Mouse (Mus musculus) cerebellum, adult 18-20 months (tissue): ENCODE data around the gene Gm21060.
"Not testable (repeated sequence)": the region's sequence is repeated elsewhere in the genome, so short reads cannot be mapped to it uniquely, and the experiment has no call there.

Source experiments
- DNase-seq, 2 experiments: peaks; one replicate each; pipeline ENCODE4 v3.0.0; 2021

Gm21060 gene

DNA sequence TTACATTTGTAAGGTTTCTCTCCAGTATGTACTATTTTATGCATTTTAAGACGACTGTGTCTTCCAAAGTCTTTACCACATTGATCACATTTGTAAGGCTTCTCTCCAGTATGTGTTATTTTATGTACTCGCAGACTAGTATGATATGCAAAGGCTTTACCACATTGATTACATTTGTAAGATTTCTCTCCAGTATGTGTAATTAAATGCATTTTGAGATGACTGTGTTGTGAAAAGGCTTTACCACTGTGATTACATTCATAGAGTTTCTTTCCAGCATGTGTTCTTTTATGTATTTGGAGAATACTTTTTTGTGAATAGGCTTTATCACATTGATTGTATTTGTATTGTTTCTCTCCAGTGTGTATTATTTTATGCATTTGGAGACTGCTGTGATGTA is at the start of gene Gm21060:
TSS of gene Gm21060 (minus strand) at position 101 of the 400 bp plus-strand sequence.
- DNase-seq: no peak

DNA sequence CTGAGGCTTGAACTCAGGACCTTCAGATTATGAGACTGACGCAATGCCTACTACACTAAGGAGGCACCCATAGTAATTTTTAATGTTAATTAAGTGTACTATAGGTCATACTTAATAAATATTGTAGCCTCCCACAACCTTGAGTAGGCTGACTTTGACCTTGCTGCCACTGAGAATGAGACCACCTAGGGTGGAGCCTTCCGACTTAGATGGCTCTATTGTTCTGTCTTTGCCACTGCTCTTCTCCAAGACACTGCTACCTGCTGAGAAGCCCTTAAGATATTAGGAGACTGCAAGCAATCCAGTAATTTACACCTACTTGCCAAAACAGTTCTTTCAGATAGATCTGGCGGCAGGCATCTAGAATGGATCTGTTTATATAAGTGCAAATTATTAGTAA is 24.0 kb upstream of the Gm21060 start:
- DNase-seq: not testable (repeated sequence)

DNA sequence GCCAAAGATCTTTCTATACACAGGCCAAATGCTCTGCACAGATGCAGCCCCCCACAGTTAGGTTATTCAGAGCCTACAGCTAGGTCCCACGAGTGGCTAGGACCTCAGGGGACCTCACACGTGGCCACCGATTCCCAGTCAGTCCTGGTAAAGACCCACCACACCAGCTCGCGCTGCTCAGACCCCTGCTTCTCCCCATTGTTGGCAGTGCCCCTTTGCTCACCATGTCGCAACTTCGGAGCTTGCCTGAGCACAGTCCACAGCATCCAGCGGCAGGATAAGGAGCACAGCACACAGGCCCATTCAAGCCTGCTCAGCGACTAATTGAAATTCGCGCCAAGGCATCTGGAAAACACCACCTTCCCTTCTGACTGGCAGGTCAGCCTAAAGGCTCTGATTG is 16.3 kb upstream of the Gm21060 start:
- DNase-seq: not testable (repeated sequence)

DNA sequence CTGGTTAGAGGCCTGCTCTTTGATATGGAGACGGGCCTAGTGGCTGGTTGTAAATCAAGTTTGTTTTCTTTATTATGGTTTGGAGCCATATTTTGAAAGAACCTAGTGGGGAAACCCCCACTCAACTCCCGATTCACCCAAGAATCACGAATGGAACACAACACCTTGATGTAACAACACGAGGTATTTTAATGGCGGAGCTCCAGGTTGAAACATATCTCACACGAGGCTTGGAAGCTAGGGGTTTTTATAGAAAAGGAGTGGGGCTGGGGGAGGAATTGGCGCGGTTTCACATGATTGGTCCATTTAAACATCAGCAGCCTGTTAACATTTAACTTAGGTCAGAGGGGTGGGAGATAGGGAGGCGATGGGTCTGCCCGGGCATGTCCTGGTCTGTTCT is 15.5 kb upstream of the Gm21060 start:
- not testable (repeated sequence) for DNase-seq

DNA sequence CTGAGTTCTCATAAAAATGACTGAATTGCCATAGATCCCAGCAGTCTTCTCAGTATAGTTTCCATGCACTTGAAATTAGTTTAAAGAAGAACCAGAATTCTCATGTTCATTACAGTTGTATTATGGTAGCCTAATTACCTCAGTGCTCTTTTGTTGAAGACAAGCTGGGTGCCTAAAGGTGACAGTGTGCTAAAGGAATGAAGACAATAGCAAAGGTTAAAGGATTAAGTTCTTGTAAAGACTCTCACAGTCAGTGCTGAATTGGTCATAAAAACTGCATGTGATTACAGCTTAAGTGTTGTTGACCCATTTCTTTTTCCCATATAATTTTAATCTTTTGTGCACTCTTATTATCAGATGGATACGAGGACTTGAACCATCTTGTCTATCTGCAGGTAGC is 11.2 kb upstream of the Gm21060 start:
- not testable (repeated sequence) for DNase-seq

DNA sequence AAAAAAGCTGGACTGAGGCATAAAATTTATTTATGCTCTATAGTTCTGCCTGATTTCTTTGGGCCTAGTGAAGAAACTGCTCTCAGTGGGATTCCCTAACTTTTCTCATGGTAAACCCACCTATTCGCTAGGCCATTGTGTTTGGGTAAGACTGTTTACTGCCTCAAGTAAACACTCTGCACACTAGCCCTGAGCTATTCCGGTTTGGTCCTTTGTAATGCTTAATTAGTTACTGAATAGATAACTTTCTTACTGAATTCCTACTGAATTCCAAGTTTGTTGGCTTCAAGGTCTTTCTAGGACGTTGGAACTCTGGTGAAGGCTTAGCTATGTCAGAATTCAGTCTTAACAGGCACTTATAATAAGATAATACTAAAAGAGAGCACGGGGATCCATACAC is 11.8 kb downstream of the Gm21060 start:
- not testable (repeated sequence) for DNase-seq

DNA sequence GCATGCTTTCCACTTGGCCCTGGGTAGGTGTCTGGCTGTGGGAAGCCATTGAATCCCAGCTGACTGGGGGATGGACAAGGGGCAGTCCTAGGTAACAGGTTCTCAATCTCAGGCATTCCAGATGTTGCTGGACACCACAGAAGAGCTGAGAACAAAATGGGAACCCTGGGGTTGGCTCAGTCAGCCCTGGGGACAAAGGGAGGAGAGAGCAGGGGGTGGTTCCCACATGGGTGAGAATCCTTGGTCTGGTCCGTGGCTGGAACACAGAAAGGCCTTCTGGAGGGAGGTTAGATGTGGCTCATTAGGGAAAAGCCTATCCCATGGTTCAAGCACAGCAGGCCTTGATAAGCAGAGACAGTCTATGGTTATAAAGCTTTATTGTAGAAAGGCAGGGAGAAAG is 13.3 kb downstream of the Gm21060 start:
- DNase-seq: no peak

DNA sequence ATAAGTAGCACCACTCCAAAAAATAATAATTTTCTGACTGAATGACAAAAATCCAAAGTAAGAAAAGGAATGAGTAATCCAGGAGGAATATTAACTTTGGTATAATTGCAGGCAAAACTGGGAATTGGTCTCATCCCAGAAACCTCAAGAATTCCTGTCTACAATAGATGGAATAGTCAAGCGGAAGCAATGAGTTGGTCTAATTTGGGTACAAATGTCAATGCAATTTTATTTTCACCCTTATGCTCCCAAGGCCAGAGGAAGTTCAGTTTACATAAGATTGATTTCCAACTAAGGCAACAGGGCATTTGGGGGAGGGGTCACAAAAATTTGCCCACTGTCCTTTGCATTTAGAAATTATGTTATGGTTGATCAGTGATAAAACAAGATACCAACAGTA is 21.4 kb downstream of the Gm21060 start:
- no peak for DNase-seq

DNA sequence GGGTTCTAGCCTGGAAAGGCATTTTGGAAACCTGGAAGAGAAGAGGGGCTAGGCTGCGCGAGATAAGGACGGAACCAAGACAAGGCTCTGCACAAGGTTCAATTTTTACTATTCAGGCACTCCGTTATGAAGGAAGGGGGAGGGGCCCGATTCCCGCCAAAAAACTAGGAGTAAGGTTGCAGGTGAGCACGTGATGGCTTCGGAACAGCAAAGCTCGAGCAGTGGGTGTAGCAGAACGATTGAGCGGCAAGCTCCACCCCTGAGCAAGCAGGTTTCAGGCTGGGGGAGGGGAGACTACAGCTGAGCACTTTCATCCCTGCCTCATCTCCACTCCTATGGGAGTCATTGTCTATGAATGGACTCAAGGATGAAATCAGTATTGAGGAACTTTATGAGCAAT is 27.7 kb downstream of the Gm21060 start:
- not testable (repeated sequence) for DNase-seq

DNA sequence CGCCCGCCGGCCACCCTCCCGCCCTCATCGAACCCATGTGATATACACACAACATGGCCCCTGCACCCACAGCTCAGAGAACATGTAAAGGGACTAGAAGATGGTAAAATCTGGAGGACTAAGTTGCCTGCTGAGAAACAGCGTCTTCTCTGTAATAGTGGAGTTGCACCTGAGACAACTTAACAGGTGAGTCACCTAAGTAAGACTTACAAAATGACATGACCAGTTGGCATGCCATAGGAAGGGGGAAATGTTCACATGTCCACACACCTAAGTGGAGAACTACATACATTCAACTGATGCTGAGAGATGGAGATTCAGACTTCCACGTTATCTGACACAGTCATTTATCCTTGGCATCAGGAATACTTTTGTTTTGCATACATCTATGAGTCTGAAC is 29.7 kb downstream of the Gm21060 start:
- no peak for DNase-seq

DNA sequence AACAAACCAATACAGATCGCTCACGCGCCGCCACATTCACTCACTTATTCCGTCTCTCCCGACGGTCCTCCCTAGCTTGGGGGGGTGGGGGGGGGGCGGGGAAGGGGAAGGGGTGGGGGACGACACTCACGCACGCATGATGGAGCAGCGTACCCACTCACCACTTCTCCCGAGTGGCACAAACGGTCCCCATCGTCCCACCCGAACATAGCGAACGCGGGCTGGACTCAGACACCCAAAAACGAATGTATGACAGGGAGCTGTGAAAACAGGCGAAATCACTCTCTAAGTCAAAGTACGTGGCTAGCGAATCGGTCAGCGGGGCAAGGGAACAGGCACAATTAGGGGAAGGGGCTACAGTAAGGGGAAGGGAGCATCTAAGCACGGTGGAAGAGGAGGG is 30.2 kb downstream of the Gm21060 start:
- DNase-seq: peak; percentile 12 to 33

DNA sequence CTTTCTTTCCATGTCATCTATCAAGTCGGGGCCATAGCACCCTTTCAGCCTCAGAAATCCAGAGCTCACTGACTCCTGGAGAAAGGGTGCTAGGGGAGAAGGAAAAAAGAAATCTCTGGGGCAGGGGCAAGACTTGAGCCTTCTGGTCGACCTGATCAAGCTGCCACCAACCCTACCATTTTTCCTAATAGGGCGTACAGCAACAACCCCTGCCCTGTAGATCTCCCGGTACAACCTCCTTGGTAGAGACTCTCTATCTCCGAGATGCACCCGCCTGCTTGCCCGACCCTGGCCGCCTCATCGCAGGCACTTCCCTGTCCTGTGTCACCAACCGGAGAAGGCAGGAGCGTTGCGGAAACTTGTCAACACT is 30.6 kb downstream of the Gm21060 start:
- peak; percentile 23 to 46 for DNase-seq

DNA sequence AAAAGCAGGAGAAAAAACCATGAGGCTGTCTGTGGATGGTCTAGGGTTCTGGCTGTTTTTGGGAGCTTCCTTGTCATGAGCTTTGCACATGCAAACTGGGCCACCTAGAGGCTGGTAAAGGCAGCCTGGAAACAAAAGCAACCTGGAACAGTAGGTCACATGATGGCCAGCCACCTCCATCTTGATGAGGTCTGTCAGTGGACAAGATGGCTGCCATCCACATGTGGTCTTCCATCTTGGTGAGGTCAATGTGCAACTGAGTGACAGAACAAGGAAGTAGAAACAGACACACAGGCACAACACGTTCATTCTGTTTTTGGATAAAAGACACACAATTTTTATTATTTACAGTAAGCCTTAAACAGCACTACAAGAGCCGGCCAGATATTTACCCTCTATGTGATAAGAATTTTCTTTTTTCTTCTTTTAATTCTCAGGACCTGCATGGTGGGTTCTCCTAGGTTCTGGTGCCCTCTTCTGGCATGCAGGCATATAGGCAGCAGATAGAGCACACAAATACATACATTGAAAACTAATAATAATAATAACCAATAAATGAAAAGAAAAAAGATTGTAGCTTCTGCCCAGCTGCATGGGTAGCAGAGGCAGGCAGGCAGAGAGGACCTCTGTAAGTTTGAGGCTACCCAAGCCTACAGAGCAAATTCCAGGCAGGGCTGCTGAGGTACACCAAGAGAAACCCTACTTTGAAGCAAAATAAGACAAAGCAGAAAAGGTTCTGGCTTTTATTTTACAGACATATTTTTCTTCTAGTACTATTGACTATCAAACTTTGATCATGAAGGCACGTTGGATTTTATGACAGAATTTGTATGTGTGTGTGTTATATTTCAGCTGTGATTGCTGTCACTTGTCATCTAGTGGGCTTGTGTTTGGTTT is 31.3 kb downstream of the Gm21060 start:
- peak; percentile 24 to 41 for DNase-seq

DNA sequence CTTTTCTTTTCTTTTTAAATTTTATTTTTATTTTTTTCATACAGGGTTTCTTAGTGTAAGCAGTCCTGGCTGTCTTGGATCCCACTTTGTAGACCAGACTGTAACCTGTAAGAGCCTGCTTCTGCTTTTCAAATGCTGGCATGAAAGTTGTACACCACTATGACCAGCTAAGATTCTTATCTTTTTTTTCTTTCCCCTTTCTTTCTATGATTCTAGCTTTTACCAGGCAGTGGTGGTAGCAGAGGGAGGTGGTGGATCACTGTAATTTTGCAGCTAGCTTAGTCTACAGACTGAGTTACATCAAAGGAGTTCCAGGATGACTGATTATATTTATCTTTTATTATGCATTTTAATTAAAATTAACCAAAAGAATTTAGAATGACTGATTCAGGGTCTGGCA is 31.9 kb downstream of the Gm21060 start:
- DNase-seq: no peak

DNA sequence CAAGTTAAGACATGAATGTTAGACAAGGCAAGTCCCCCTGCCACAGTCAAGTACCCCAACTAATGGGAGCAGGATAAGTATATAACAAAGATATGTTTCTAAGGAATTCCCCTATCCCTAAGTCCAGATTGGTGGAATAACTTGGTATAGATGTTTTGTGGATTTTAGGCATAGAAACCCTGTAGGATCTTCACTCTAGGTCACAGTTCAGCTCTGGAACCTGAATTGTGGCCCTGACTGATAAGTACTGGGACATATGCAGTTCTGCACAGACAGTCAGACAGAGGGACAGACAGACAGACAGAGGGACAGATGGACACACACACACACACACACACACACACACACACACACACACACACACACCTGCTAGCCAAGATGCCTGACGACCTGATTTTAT is 32.6 kb downstream of the Gm21060 start:
- no peak for DNase-seq

DNA sequence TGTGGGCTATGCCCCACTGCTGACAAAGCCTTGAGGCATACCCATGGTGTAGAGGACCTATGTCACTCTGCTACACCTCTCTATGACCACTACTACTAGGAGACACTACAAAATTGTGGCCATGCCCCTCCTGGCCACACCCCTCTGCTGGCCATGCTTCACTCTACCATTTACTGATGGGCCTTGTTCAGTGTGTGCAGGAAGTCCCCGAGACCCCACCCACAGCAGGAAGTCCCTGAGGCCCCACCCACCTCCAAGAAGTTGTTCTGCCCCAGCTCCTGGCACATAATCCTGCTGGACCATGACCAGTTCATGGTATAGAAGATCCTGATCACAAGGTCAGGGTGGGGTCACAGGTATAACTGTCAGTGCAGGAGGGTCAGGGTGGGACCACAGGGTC is 35.6 kb downstream of the Gm21060 start:
- no peak for DNase-seq

DNA sequence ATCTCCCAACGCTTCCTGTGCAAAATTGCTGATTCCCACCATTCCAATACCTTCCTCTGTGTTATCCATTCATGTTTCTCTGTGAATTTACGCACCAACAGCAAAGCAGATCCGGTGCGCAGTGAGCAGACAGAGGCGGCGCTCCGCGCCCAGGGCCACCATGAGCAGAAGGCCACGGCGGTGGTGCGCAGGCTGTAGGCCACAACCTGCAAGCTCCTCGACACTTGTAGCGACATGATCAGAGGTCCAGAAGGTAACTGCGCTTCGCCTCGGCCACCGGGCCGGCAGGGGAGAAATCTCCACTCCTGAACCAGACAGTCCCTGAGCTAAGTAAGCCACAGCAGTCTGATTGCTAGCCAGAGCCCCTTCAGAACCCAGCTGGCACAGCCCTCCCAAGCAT is 39.1 kb downstream of the Gm21060 start:
- no peak for DNase-seq

DNA sequence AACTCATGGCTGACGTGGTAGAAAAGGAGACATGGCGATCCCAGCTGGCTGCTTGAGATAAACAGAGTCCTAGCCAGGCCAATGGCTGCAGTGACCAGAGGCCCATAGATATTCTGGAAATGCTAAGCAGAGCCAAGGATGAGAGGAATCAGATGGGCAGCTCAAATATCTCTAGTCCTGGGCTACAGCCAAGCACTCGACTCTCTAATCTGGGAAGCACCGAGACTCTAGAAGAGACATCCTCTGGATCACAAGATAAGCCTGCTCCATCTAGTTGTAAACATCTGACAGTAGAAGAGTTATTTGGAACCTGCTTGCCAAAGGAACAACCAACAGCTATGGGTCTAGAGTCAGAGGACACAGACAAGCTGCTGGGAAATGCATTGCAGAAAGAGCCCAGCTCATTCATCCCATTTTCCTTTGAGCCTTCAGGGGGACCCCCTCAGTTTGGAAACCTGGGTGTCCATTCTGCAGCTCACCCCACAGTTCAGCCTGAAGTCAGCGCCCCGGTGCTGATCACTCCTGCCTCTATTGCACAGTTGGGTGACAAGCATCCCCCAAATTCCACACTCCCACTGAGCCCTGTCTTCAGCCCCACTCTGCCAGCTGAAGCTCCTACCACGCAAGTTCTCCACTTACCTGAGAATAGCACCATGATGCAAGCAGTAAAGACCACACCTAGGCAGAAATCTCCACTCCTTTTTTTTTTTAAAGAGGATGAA is 40.5 kb downstream of the Gm21060 start:
- no peak for DNase-seq

DNA sequence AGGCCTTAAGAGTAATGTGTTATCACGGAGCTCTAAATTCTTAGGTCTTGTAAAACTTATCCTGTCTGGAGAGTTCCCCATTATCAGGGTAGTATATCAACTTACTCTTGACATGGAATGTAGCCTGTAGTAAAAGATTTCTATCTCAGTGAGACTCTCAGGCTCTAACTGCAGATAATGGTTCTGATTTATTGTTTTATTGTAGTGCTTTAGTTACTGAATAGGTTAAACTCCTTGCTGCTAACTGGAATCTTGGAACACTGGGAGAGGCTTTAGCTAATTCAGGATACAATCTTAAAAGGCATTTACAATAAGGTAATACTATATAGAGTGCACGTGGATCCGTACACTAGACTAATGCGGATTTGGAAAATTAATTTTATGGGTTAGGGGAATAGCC is 49.5 kb downstream of the Gm21060 start:
- not testable (repeated sequence) for DNase-seq
